Mouse (Mus musculus) embryonic facial prominence, embryonic 13.5 days (tissue): Measurements from ENCODE around the gene Otop3. TPM values are rescaled to one million over a fixed set of nuclear protein-coding genes. Genes with fewer than 3 reads are reported as not detected.

Experiments
- ATAC-seq: fragments of 200-750 bp; cut with Nextera tagmentation; 2 replicates; pipeline ENCODE4 v1.8.0; 2017; ENCODE audit warnings: low read depth; ENCODE audit not compliant: insufficient number of reproducible peaks, insufficient read depth, low FRiP score, low TSS enrichment
- H3K27ac ChIP-seq: fragments of 300-500 bp; sonication (generic); 2 replicates; pipeline ENCODE4 v1.5.1; 2015; ENCODE audit warnings: moderate library complexity, mild to moderate bottlenecking, inconsistent platforms
- H3K27me3 ChIP-seq: fragments of 300-500 bp; sonication (generic); 2 replicates; pipeline ENCODE4 v1.6.1; 2015; ENCODE audit warnings: mild to moderate bottlenecking, inconsistent platforms
- H3K36me3 ChIP-seq: fragments of 300-500 bp; sonication (generic); 2 replicates; pipeline ENCODE4 v1.6.1; 2015; ENCODE audit warnings: mild to moderate bottlenecking, inconsistent platforms
- H3K4me1 ChIP-seq: fragments of 300-500 bp; sonication (generic); 2 replicates; pipeline ENCODE4 v1.6.1; 2015; ENCODE audit warnings: inconsistent platforms
- H3K4me2 ChIP-seq: fragments of 300-500 bp; sonication (generic); 2 replicates; pipeline ENCODE4 v1.6.1; 2015; ENCODE audit warnings: moderate library complexity, mild to moderate bottlenecking, inconsistent platforms
- H3K4me3 ChIP-seq: fragments of 300-500 bp; sonication (generic); 2 replicates; pipeline ENCODE4 v1.5.1; 2015; ENCODE audit warnings: mild to moderate bottlenecking, inconsistent platforms
- H3K9ac ChIP-seq: fragments of 300-500 bp; sonication (generic); 2 replicates; pipeline ENCODE4 v1.6.1; 2015; ENCODE audit warnings: mild to moderate bottlenecking, inconsistent platforms
- H3K9me3 ChIP-seq: fragments of 300-500 bp; sonication (generic); 2 replicates; pipeline ENCODE4 v1.6.1; 2016; ENCODE audit warnings: inconsistent platforms
- whole genome bisulfite sequencing: fragments of 180-500 bp; shearing (Covaris S2); methylation state at CpG from one replicate; pipeline ENCODE4 v1.1.7; 2015; ENCODE audit warnings: mixed read lengths; 5-methylcytosine and 5-hydroxymethylcytosine counted together
- polyA plus RNA-seq: library from polyadenylated mRNA; unstranded; fragments of >200 nt; fragmentation: Nextera tagmentation; extraction: Ambion mirVana; gene quantifications from 2 replicates; pipeline ENCODE4 v1.2.1, GENCODE M21; 2015

The Otop3 gene
- polyA plus RNA-seq, 1 experiment from 2014 or later, result not detected

- no peaks in the 10 kb centered on the region for H3K36me3 ChIP-seq
- peaks cover 12% of the 10 kb centered on the region for H3K4me1 ChIP-seq
- H3K9me3 ChIP-seq, result no peaks in the 10 kb centered on the region
- peak within 1 kb of the TSS; percentile 83 for H3K4me2 ChIP-seq
- peak within 1 kb of the TSS; percentile 46 for H3K4me3 ChIP-seq
- under 1% methylated on average over 39 of the region's 39 CpGs for WGBS
- H3K27me3 ChIP-seq, result peaks cover 84% of the 10 kb centered on the region
- H3K27ac ChIP-seq, result no peak within 1 kb of the TSS
- H3K9ac ChIP-seq, result peak within 1 kb of the TSS; percentile 61
- ATAC-seq, result no peak
Measured at GRCm38 (mm10) chr11:115367395-115367944, 32.9 kb downstream of the Otop3 start, which contains the start of gene Hid1. Gene Hid1, minus strand, starts transcription at chr11:115367756.

DNA sequence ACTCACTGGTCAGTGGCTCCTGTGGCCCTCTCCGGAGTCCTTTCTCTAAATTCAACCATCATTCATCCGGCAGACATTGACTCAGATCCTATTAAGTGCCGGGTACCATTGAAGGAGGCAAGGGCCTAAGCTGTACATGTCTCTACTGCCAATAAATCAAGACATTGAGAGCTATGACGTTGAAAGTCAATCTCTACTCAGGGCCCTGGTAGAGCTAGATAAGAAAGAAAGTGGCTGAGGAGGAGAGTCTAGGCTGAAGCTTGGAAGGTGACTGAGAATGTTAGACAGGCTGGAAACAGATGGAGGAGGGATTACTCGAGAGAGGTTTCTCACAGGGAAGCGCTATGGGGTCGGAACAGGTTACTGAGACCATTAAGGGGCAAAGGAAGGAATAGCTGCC is 35.8 kb downstream of the Otop3 start:
- Histone ChIP-seq H3K4me1 (peaks cover 23% of the 10 kb centered on the region), H3K36me3 (no peaks in the 10 kb centered on the region), H3K4me3 (no peak overlapping the region), H3K9ac (no peak overlapping the region), H3K27me3 (peaks cover 97% of the 10 kb centered on the region), H3K9me3 (no peaks in the 10 kb centered on the region), H3K4me2 (no peak overlapping the region), H3K27ac (no peak overlapping the region)
- 61% methylated on average over 7 of the region's 7 CpGs for WGBS
- ATAC-seq, result no peak

DNA sequence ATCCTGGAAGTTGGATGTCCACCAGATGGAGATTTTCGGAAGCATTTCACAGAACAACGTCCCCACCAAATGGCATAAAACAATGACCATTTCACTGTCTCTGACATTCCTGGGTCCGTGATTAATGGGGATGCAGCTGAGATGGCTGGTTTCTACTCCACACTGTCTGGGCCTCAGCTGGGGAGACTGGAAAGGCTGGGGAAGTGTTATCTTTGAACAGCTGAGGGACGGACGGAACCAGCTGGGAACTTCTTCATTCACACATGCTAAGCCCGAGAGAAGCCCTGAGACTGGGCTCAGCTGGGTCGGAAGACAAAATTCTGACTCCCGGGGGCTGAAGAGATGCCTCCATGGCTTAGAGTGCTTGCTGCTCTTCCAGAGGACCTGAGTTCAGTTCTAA is 36.8 kb downstream of the Otop3 start:
- no peak overlapping the region for H3K4me3 ChIP-seq
- H3K27ac ChIP-seq, result no peak overlapping the region
- WGBS, result 66% methylated on average over 8 of the region's 8 CpGs
- H3K9me3 ChIP-seq, result no peaks in the 10 kb centered on the region
- H3K9ac ChIP-seq, result no peak overlapping the region
- H3K27me3 ChIP-seq, result peaks cover 96% of the 10 kb centered on the region
- no peak for ATAC-seq
- no peaks in the 10 kb centered on the region for H3K36me3 ChIP-seq
- H3K4me2 ChIP-seq, result no peak overlapping the region
- peaks cover 23% of the 10 kb centered on the region for H3K4me1 ChIP-seq

DNA sequence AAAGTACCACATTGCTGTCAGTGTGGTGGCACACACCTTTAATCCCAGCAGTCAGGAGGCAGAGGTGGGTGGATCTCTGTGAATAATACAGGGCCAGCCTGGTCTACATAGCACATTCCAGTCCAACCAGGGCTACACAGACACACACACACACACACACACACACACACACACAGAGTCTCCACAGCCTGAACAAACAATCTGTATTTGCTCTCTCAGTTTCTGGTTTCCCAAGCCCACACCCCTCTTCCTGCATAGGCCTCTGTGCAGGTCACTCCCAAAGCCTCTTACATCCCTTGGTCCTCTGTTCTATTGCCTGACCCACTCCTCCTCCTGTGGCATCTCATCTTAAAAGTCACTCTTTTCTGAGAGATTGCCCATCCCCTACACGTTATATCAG is 37.5 kb downstream of the Otop3 start:
- no peak overlapping the region for H3K4me3 ChIP-seq
- no peak overlapping the region for H3K4me2 ChIP-seq
- 66% methylated on average over 1 of the region's 1 CpGs for WGBS
- no peak for ATAC-seq
- H3K4me1 ChIP-seq, result peaks cover 18% of the 10 kb centered on the region
- H3K27me3 ChIP-seq, result peaks cover 93% of the 10 kb centered on the region
- H3K9ac ChIP-seq, result no peak overlapping the region
- H3K36me3 ChIP-seq, result no peaks in the 10 kb centered on the region
- H3K27ac ChIP-seq, result no peak overlapping the region
- H3K9me3 ChIP-seq, result no peaks in the 10 kb centered on the region

DNA sequence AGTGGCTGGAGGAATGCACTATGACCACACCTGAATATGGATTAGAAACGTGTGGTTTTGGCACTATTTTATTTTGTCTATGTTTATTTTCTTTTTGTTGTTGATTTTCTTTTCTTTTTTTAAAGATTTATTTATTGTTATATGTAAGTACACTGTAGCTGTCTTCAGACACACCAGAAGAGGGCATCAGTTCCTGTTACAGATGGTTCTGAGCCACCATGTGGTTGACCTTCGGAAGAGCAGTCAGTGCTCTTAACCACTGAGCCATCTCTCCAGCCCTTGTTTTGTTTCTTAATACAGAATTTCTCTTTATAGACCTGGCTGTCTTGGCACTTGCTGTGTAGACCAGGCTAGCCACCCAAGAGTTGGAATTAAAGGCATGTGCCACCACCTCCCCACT is 38.2 kb downstream of the Otop3 start:
- Histone ChIP-seq H3K9me3 (no peaks in the 10 kb centered on the region), H3K9ac (no peak overlapping the region), H3K4me3 (no peak overlapping the region), H3K36me3 (no peaks in the 10 kb centered on the region), H3K4me2 (no peak overlapping the region), H3K27me3 (peaks cover 86% of the 10 kb centered on the region), H3K4me1 (peaks cover 11% of the 10 kb centered on the region), H3K27ac (no peak overlapping the region)
- ATAC-seq, result no peak
- 47% methylated on average over 2 of the region's 2 CpGs for WGBS

DNA sequence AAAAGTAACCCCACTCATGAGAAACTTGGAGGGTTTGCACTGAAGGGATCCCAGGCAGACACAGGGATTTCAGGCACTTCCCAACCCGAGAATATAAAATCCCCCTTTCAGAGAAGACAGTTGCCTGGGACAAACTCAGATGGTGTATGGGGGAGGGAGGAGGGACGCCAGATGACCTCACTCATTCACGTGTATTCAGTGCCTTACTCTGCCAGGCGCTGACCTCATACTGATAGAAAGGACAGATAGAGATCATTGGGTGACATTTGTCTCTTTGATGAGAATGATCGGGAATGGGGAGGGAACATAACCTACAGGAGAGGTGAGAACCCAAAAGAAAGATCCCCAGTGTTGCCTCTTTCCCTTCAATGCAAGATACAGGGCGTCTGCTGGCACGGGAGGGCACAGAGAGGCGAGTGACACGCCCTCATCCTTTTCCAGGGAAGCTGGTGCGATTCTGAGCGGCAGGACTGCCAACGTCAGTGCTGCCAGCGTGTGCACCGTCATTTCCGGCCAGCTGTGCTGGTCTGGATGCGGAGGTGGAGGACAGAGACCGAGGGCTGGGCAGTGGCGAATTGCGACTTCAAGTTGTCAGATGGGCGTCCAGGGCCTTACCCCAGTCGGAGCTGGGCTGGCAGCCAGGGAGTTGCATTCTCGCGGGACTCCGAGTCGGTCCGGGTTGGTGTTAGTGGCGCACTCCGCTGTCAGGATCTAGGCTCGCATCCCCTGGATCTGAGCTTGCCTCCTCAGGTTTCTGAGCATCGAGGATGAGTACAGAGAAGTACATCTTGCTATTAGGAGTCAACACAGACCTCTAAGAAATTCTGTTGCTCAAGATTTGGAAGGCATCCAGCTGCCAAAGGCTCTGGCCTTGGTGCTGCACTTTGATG is 39.5 kb downstream of the Otop3 start:
- Histone ChIP-seq H3K9ac (peak overlapping the region; percentile 67), H3K4me1 (peaks cover 11% of the 10 kb centered on the region), H3K27ac (no peak overlapping the region), H3K4me2 (peak overlapping the region; percentile 74), H3K9me3 (no peaks in the 10 kb centered on the region), H3K4me3 (peak overlapping the region; percentile 45), H3K36me3 (no peaks in the 10 kb centered on the region), H3K27me3 (peaks cover 75% of the 10 kb centered on the region)
- no peak for ATAC-seq
- 3% methylated on average over 30 of the region's 30 CpGs for WGBS

DNA sequence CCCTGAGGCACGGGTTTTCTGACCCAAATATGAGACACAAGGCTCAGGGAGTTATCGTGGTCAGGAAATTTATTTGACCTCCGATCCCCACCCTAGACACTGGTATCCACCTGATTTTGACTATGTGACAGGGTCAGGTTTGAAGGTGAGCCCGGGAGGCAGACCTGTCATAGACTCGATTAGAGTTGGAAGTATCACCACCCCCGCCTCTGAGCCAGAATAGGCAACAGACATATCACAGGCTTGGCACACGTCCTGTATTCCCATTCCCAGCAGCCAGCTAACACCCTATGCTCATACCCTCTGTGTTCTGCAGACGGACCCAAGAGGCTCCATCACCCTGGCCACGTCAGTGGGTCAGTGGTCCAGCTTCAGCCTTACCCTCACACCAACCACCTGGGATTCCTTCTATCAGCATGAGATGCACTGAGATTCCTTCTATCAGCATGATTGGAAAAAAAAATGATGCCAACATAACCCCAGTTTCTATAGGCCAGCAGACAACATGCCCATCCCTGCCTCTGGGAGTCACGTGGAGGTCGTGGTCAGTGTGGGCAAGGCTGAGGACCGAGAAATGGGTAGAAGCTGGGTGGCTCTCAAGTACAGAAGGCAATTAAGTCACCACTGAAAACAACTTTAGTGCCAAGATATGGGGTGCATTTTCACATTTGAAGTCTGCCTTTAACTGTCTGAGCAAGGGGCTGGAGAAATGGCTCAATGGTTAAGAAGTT is 40.3 kb downstream of the Otop3 start:
- Histone ChIP-seq H3K9me3 (no peaks in the 10 kb centered on the region), H3K27me3 (peaks cover 67% of the 10 kb centered on the region), H3K4me3 (peak overlapping the region; percentile 45; the same call in 1 of the 2 replicates), H3K4me1 (peaks cover 11% of the 10 kb centered on the region), H3K27ac (no peak overlapping the region), H3K9ac (peak overlapping the region; percentile 67; the same call in 1 of the 2 replicates), H3K36me3 (no peaks in the 10 kb centered on the region), H3K4me2 (peak overlapping the region; percentile 74)
- ATAC-seq, result no peak
- WGBS, result 58% methylated on average over 12 of the region's 12 CpGs

DNA sequence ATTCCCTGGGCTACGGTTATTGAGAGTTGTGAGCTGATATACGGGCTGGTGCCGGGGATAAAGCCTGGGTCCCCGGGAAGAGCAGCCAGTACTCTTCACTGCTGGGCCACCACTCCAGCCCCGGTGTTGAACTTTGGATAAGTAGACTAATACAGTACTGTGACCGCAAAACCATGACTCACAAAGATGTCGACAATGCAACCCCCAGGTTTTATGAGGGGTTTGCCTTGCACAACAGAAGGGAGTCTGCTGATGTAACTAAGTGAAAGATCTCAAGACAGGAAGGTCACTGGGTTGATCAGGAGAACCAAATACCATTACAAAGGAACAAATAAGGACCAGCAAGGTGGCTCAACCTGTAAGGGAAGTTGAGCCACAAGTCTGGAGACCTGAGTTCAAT is 42.2 kb downstream of the Otop3 start:
- H3K4me1 ChIP-seq, result peaks cover 19% of the 10 kb centered on the region
- 64% methylated on average over 7 of the region's 7 CpGs for WGBS
- no peak for ATAC-seq
- H3K9me3 ChIP-seq, result no peaks in the 10 kb centered on the region
- no peaks in the 10 kb centered on the region for H3K36me3 ChIP-seq
- H3K27me3 ChIP-seq, result peaks cover 48% of the 10 kb centered on the region
- H3K4me2 ChIP-seq, result no peak overlapping the region
- no peak overlapping the region for H3K9ac ChIP-seq
- no peak overlapping the region for H3K27ac ChIP-seq
- H3K4me3 ChIP-seq, result no peak overlapping the region

DNA sequence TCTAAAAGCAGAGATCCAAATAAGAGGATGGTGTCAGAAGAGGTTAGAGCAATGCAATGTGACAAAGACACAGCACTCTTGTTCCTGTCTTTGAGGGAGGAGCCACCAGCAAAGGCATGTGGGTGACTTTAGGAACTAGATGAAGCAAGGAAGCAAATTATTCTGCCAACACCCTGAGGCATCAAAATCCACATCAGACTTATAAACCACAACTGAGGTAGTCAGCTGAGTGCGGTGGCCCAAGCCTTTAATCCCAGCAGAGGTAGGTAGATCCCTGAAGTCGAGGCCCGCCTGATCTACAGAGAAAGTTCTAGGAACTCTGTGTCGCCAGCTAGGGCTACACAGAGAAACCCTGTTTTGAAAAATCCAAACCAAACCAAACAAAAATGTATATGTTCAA is 42.7 kb downstream of the Otop3 start:
- 78% methylated on average over 4 of the region's 4 CpGs for WGBS
- Histone ChIP-seq H3K4me1 (peaks cover 19% of the 10 kb centered on the region), H3K9me3 (no peaks in the 10 kb centered on the region), H3K4me2 (no peak overlapping the region), H3K27me3 (peaks cover 43% of the 10 kb centered on the region), H3K9ac (no peak overlapping the region), H3K4me3 (no peak overlapping the region), H3K27ac (no peak overlapping the region), H3K36me3 (no peaks in the 10 kb centered on the region)
- ATAC-seq, result no peak

DNA sequence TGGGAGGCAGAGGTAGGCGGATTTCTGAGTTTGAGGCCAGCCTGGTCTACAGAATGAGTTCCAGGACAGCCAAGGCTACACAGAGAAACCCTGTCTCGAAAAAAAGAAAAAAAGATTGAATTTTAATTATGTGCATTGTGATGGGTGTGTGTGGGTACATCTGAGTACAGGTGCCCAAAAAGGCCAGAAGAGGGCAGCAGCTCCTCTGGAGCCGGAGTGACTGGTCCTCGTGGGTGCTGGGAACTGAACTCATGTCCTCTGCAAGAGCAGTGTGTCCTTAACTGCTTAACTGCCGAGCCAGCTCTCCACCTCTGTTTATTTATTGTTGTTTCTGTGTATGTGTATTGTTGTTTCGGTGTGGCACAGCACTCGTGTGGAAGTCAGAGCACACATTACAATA is 43.3 kb downstream of the Otop3 start:
- Histone ChIP-seq H3K9me3 (no peaks in the 10 kb centered on the region), H3K4me3 (no peak overlapping the region), H3K4me2 (no peak overlapping the region), H3K36me3 (no peaks in the 10 kb centered on the region), H3K27ac (no peak overlapping the region), H3K27me3 (peaks cover 37% of the 10 kb centered on the region), H3K4me1 (peaks cover 25% of the 10 kb centered on the region), H3K9ac (no peak overlapping the region)
- no peak for ATAC-seq
- 81% methylated on average over 7 of the region's 7 CpGs for WGBS

GRCm38 (mm10) chr11:115381276-115381675 is 46.7 kb downstream of the Otop3 start:
- ATAC-seq, result no peak
- H3K36me3 ChIP-seq, result no peaks in the 10 kb centered on the region
- peak overlapping the region; percentile 80 for H3K4me2 ChIP-seq
- peaks cover 46% of the 10 kb centered on the region for H3K4me1 ChIP-seq
- H3K9ac ChIP-seq, result 0 out of 2 replicates have a peak overlapping the region, but pooled peaks have one; percentile 91
- no peaks in the 10 kb centered on the region for H3K9me3 ChIP-seq
- WGBS, result 8% methylated on average over 9 of the region's 9 CpGs
- H3K27me3 ChIP-seq, result peaks cover 8% of the 10 kb centered on the region
- 0 out of 2 replicates have a peak overlapping the region, but pooled peaks have one; percentile 28 for H3K27ac ChIP-seq
- H3K4me3 ChIP-seq, result peak overlapping the region; percentile 79
